Mouse (Mus musculus) CD4-positive helper T cell, adult 2 months (primary cell): ENCODE data around the gene Gbp3.
"Not testable (repeated sequence)": the region's sequence is repeated elsewhere in the genome, so short reads cannot be mapped to it uniquely, and the experiment has no call there.

Source experiments
- DNase-seq: peaks from one replicate; pipeline ENCODE4 v3.0.0-alpha.2; 2012; ENCODE audit warnings: low read depth, missing footprints, low spot score

The Gbp3 gene

GRCm38 (mm10) chr3:142559632-142560228 is at the start of gene Gbp3:
Gbp3 (plus strand) TSS chr3:142560026.
- DNase-seq = peak; percentile 40

GRCm38 (mm10) chr3:142528116-142528515 is 31.7 kb upstream of the Gbp3 start:
- DNase-seq = no peak

DNA sequence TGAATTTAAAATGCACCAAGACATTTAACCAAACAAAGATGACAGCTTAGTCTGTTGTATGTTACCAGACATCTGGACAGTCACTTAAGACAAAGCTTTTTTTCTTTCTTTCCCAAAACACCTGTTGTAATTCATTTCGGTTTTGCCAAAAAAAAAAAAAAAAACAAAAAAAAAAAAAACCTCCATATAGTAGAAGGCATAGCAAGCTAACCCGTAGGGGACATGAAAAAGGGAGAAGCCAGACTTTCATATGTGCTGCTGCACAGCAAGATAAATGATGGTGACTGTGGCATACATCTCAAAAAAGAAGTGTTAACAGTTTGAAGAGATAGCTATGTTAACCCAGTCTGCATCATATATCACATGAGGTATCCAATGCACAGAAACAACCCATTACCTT is 30.2 kb upstream of the Gbp3 start:
- DNase-seq = no peak

DNA sequence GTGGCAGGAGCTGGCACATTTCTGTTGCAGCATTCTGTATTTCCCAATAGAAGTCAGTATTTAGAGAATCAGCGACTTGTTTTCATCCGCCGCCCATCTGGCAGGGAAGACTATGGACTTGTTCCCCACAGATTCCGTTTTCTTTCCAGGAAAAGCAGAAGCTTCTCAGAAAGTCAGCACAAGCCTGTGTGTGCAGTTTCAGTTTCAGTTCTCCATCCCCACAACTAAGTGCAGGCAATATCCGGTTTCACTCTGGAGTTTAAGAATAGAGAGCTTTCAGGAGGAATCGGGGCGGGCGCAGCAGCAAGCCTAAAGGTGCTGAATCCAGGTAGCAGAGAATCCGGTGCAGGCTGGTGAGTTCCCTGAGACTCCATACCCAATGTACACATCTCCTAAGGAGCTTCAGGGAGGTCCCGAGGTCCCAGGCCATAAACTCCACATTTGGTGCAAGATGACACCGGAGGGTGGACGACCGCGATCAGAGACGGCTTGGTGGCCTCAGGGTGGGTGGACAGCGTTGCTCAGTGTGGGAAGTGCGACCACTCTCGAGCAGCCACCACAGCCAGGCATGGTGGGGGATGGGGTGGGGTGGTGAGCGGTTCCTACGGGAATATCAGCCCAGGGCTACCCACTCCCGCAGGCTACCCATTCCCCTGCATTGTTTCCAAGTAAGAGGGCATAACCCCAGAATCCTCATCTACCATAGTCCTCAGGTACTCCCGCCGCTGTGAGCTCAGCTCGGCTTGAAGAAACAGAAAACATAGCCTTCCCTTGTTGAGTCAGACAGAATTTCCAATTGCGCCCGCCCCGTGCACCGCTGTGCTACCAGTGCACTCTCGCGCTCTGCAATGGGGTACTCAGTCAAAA is 29.5 kb upstream of the Gbp3 start, which contains the start of gene Gbp7:
Gbp7 (plus strand) TSS at position 256 of the 867 bp plus-strand sequence.
- peak; percentile 84 for DNase-seq

DNA sequence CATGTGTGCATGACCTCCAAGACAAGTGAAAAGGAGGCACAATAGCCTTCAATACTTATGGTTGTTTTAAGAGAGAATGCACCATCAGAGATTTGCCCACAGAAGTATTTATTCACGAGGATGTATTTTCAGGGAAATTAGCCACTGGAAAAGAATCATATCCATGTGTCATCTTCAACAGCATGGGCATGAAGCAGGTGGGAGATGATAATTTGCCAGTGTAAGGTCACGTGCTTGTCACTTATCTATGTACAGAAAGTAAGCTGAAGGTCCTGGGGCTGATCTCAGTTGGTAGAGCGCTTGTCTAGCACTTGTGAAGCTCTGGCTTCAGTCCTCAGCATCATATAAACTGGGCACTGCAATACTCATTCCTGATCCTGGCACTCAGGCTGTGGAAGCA is 28.2 kb upstream of the Gbp3 start:
- no peak for DNase-seq

DNA sequence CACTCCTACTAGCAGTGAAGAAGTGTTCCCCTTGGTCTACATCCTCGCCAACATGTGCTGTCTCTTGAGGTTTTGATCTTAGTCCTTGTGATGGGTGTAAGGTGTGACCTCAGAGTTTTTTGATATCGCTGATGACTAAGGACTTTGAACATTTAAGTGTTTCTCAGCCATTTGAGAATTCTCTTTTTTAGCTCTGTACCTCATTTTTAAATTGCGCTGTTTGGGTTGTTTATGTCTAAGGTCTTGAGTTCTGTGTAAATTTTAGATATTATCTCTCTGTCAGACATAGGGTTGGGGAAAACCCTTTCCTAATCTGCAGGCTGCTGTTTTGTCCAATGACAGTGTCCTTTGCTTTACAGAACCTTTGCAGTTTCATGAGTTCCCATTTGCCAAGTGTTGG is 26.6 kb upstream of the Gbp3 start:
- DNase-seq = peak; percentile 60

DNA sequence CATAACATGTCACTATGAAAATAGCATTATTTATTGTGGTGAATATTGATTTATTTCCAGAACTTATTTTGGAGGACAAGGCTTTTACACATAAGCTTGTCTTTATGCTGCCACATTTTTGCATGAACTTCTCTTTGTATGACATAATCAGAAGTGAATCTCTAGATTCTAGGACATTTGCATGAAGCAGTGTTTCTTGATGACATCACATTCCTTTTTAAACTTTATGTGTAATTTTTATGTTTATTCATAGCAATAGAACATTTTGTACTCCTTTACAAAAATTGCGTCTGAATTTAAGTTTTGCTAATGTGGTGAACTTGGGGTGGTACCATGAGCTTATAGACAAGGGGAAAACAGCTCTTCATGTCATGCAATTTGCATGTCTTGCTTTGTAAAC is 24.2 kb upstream of the Gbp3 start:
- no peak for DNase-seq

DNA sequence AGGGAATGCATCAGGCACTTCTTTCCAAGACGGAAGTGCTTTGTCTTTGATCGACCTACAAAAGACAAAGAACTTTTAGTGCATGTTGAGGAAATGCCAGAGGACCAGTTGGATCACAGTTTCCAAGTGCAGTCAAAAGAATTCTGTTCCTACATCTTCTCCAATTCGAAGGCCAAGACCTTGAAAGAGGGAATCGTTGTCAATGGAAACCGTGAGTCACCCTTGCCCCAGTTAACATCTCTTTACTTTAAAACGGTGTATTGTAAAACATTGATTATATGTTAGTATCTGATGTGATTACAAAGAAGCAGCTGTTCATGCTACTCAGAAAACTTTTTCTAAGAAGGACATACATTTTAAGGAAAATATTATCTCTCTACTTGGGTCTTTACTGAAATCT is 18.4 kb upstream of the Gbp3 start:
- no peak for DNase-seq

DNA sequence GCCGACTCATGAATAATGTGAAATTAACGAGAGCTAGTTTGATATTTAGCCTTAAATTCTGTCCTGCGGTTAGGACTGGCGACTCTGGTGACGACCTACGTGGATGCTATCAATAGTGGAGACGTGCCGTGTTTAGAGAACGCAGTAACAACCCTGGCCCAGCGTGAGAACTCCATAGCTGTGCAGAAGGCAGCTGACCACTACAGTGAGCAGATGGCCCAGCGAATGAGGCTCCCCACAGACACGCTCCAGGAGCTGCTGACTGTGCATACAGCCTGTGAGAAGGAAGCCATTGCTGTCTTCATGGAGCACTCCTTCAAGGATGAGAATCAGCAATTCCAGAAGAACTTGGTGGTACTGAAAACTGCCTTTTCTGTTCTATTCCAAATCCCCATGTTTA is 17.1 kb upstream of the Gbp3 start:
- not testable (repeated sequence) for DNase-seq

DNA sequence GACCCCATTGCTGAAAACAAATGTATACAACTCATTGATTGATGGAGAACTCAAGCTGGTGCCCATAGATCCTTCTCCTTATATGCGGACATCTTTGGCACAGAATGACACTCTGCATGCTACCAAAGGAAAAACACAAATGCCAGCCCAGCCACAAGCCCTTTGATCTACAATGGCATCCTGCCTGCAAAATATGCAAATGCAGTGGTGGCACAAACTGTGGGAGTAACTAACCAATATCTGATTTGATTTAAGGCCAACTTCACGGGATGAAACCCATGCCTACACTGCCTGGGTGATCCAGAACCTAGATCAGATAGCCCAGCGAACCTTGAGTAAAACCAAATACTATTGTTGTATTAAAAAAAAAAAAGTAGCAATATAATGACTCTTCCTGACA is 13.1 kb upstream of the Gbp3 start:
- peak; percentile 77 for DNase-seq

DNA sequence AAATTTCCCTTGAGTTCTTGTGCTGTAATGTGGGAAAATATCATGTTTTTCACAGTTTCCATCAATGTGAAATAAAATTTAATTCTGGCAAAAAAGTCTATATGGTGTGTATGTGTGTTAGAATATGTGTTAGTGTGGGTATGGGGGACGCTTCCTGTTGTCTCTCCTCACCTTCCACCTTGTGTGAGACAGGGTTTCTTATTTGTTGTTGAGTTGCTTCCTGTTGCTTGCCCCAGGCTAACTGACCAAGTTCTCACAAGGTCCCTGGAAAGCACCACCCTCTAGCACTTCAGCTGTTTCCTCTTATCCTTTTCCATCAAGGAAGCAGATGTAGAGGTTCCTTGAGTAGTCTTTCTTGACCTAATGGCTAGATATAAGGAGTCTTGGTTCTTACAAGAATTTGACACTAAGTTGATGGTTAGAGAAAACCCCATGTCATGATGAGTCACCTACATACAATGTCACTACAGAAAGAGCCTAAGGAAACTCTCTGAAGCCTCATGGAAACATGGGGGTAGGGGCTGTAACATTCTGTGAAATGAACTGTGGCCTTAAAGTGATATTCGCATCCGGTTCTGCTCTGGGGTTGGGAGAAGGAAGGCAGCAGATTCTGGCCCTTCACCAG is 9.7 kb upstream of the Gbp3 start:
- DNase-seq = peak; percentile 44

- no peak for DNase-seq
Measured at GRCm38 (mm10) chr3:142554601-142555000, 5.2 kb upstream of the Gbp3 start.

DNA sequence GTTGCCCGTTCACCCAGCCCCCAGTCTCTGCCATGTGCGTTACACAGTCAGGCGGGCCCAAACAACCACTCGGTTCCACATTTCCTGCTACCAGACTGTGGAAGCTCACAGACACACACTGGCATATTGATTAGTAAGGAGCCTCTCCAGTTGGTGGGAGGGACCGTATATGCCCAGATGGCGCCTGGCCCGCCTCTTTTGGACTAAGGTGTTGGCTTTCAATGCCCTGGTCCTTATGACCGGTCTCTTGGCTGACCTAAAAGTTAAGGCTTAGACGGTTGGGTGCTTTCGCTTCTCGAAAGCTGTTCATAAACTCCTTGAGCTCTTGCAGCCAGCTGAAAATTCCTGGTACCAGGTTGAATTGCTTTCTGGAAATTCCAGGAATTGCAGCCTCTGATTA is 4.2 kb upstream of the Gbp3 start:
- DNase-seq = no peak

DNA sequence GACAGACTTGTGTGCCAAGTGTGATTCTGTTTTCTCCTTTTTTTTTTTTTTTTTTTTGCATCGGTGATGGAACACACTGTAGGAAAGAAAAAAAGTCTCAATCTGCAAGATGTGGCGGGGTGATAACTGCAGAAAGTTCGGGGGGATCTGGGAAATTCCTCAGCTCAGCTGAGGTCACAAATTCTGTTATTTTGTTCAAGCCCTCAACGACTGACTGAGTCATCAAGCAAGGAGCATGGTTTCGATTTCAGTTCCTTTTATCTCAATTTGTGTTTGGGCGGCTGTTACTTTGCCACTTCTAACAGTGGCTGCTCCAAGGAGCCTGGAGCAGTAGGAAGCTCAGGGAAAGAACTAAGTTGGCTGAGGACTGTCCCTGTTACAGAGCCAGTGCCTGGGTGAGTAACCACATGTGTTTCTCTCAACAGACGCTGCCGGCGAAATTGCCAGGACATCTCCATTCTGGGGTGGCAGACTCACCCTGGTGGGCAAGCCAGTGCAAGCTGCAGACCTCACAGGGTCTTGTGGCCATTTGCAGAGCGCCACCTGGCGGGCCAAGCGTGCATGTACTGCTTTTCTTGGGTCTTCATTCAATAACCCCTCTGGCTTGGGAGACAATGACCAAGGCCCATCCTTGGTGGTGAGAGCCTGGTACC is 596 bp downstream of the Gbp3 start:
- peak; percentile 88 for DNase-seq

DNA sequence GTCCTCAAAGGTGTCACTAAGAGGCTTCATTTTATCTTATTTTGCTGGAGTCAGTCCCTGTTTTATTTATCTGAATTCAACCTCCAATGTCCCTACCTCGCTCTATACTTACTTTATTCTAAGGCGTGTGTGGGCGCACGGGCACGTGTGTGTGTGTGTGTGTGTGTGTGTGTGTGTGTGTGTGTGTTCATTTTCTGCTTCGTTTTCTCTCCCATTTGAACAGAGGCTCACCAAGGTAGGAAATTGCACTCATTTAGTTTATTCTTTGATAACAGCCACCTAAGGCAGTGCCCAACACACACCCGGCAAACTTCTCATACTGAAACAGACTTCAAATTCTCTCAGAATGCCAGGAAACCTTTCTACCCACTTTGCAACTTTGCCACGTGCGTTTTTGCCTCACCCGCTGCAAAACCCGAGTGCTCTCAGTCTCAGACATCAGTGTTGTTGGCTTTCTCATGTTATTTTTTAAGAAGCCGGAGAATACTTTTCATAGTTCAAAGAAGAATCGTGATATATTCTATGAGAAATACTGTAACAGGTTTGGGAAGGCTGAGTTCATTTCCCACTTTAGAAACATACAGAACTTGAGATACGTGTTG is 1.3 kb downstream of the Gbp3 start:
- DNase-seq = peak; percentile 56

DNA sequence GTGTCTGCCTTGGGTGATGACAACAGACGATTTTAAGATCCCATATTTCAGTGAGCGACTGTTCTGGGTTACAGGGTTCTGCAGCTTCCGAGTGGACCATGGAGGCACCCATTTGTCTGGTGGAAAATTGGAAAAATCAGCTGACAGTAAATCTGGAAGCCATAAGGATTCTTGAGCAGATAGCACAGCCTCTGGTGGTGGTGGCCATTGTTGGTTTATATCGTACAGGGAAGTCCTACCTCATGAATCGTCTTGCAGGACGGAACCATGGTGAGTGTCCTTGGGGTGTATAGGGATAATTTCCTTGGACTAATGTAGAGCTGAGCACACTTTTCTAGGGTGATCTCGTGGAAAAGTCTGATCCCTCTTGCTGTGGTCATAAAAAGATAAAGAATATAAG is 1.8 kb downstream of the Gbp3 start:
- no peak for DNase-seq

- DNase-seq = not testable (repeated sequence)
Measured at GRCm38 (mm10) chr3:142567490-142567889, 7.7 kb downstream of the Gbp3 start.

DNA sequence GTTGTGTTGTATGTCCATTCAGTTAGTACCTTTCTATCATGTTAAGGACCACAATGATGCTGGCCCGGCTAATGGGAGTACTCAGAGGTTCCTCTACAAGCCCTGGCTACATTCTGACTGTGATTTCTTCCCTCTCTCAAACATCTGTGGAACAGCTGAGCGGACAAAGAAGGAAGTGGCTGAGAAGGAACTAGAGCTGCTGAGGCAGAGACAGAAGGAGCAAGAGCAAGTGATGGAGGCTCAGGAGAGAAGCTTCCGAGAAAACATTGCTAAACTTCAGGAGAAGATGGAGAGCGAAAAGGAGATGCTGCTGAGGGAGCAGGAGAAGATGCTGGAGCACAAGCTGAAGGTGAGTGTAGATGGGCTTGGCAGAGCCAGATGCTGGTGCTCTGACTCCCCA is 10.9 kb downstream of the Gbp3 start:
- DNase-seq = no peak

DNA sequence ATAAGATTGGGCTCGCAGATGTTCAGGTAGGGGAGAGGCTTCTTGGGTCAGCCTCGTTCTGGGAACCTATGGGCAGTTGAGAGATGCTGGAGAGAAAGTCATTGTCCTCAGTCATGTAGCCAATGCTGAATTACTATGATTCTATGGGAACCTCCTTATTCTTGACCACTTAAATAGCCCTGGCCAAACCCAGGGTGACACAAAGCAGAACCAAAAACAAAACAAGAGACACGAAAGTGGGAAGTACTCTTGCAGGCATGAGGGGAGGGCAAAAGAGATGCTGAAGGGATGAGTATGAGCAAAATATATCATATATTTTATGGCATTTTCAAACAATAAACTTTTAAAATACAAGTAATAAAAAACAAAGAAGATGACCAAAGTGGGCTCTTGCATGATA is 17.3 kb downstream of the Gbp3 start:
- no peak for DNase-seq

DNA sequence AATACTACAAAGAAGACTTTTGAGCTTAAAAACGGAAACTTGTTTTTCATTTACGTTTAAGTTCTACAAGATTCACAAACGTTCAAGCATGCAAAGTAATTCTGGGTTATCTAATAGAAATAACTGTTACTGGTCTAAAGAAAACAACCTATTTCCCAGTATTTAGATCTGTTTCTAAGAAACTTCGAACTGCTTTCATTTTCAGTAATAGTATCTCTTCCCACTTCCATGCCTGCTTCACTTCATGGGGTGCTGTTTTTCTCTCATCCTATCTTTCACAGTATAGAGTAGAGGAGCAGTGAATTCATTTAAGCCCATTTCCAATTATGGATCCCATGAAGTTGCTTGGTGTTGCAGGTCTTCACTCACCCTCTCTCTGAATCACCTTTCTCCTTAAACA is 18.5 kb downstream of the Gbp3 start:
- DNase-seq = no peak

GRCm38 (mm10) chr3:142583067-142583466 is 23.2 kb downstream of the Gbp3 start:
- no peak for DNase-seq

GRCm38 (mm10) chr3:142587386-142587785 is 27.6 kb downstream of the Gbp3 start:
- peak; percentile 12 for DNase-seq
